Mouse (Mus musculus) ES-Bruce4 (cell line): ENCODE measurements at regions not wholly inside any gene's neighbourhood (a gene's known extent, or its start where the extent isn't known, plus 50 kb on each side); places are given as distances from the start of the nearest gene placed in this dataset.
A peak's percentile ranks its signal among the peaks of the same experiment; 100 is the strongest.

Experiments used
- CTCF ChIP-seq: IDR thresholded peaks from one replicate; pipeline ENCODE4 v1.8.1; 2011; ENCODE audit warnings: low read depth, low read length
- EP300 ChIP-seq: IDR thresholded peaks from 2 replicates; pipeline ENCODE4 v1.6.1; 2011; ENCODE audit warnings: low read depth, low read length; ENCODE audit not compliant: insufficient read depth
- POLR2A ChIP-seq: IDR thresholded peaks from one replicate; pipeline ENCODE4 v1.8.1; 2011; ENCODE audit warnings: low read length; ENCODE audit not compliant: insufficient read depth

DNA sequence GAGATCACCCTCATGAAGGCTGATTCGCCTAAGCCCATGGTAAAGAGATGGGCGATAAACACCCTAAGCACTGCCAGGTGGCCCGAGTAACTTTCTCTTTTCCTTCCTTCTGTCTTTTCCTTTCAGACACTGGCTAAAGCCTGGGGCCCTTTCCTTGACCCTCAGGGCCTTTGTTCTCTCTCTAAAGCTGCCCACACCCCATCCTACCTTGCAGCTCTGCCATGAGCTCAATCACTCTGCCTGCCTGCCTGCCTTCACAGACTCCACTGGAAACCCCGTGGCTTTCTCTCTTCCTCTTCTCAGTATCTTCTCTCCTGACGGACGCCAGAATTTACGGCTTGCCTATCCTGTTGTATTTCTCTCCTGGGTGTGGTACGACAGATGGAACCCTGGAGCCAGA is 145.1 kb upstream of the Jarid2 start:
- TF ChIP-seq POLR2A (no peak), CTCF (no peak), EP300 (peak; percentile 27; the same call in 1 of the 2 replicates)
